Comparison of ENCODE assay signal across 11 mouse cellular contexts in genomic region chr3:30104515-30105098, GRCm38 (mm10).
DNase-seq lines count a peak whose midpoint lies in the region; ATAC-seq and TF ChIP-seq lines count a peak whose summit lies in the region.
"Had no signal": no experiment of that assay in that cellular context is flagged by ENCODE, and none has a peak within 500 bp of the region (broad histone marks: within the 10 kb centered on the region; RNA-seq: fewer than 3 reads in every experiment).

No protein-coding gene starts in this region.

- TF ChIP-seq EP300 in stomach, postnatal 0 days (optimal IDR thresholded peaks at IDR 0.05), result no peak

- DNase-seq in intestine, embryonic 14.5 days (ENCODE audit: low spot score), result no peak
- DNase-seq in stomach, postnatal 0 days (ENCODE audit: low spot score), result no peak
- DNase-seq in hindlimb bud, embryonic 11.5 days (ENCODE audit: extremely low spot score, low read depth, low spot score), result peak; percentile 75
- DNase-seq in thymus, postnatal 36 days, result no peak
- DNase-seq in left cerebral cortex, postnatal 25 days (ENCODE audit: low spot score in 2 of 2), result no peak
- DNase-seq: cerebellum, adult 8-10 months had no signal

- no peaks in the 10 kb centered on the region for H3K27me3 ChIP-seq in intestine, embryonic 14.5 days (replicated peaks; ENCODE audit: control insufficient read depth, insufficient read depth, low read length)
- no peaks in the 10 kb centered on the region for H3K27me3 ChIP-seq in intestine, postnatal 0 days (replicated peaks; ENCODE audit: control insufficient read depth, insufficient read depth, low read length)
- H3K27me3 ChIP-seq in stomach, embryonic 14.5 days (ENCODE audit: control insufficient read depth, insufficient read depth, low read length), result no peaks in the 10 kb centered on the region
- H3K27me3 ChIP-seq in stomach, postnatal 0 days (ENCODE audit: control insufficient read depth, insufficient read depth, low read length), result no peaks in the 10 kb centered on the region
- H3K27me3 ChIP-seq: liver, embryonic 15.5 days had no signal

- ATAC-seq in intestine, embryonic 14.5 days (replicated peaks; ENCODE audit: low FRiP score, low TSS enrichment, low read depth), result no peak
- ATAC-seq in intestine, postnatal 0 days, result no peak
- ATAC-seq in stomach, embryonic 14.5 days (ENCODE audit: insufficient number of reproducible peaks, insufficient read depth, low FRiP score, low read depth), result no peak
- no peak for ATAC-seq in stomach, postnatal 0 days (ENCODE audit: low FRiP score, low TSS enrichment)
- ATAC-seq: forebrain, embryonic 14.5 days; hindbrain, postnatal 0 days had no signal

- intact Hi-C loops in left cerebral cortex, postnatal 25 days (cut with DNase I), result no loop called here

- H3K4me1 ChIP-seq in intestine, embryonic 14.5 days (replicated peaks; ENCODE audit: control insufficient read depth, insufficient read depth, low read length), result peaks cover 9% of the 10 kb centered on the region
- no peaks in the 10 kb centered on the region; the same call in none of the 2 replicates for H3K4me1 ChIP-seq in intestine, postnatal 0 days (replicated peaks; ENCODE audit: control insufficient read depth, insufficient read depth, low read length)
- peaks cover 17% of the 10 kb centered on the region for H3K4me1 ChIP-seq in stomach, embryonic 14.5 days (ENCODE audit: control insufficient read depth, insufficient read depth, low read length)
- no peaks in the 10 kb centered on the region for H3K4me1 ChIP-seq in stomach, postnatal 0 days (replicated peaks; ENCODE audit: control insufficient read depth, insufficient read depth)
- H3K4me1 ChIP-seq: liver, embryonic 15.5 days had no signal

- WGBS in intestine, embryonic 14.5 days, result 51% methylated on average over 4 of the region's 4 CpGs
- 59% methylated on average over 4 of the region's 4 CpGs for WGBS in intestine, postnatal 0 days
- 44% methylated on average over 4 of the region's 4 CpGs for WGBS in stomach, embryonic 14.5 days
- 49% methylated on average over 4 of the region's 4 CpGs for WGBS in stomach, postnatal 0 days

- peak overlapping the region; percentile 39; the same call in 1 of the 2 replicates for H3K4me2 ChIP-seq in intestine, embryonic 14.5 days (ENCODE audit: low read length)
- no peak overlapping the region; the same call in 1 of the 2 replicates for H3K4me2 ChIP-seq in intestine, postnatal 0 days (replicated peaks; ENCODE audit: low read depth)
- peak overlapping the region; percentile 34; the same call in 1 of the 2 replicates for H3K4me2 ChIP-seq in stomach, embryonic 14.5 days (replicated peaks; ENCODE audit: low read depth, low read length)
- no peak overlapping the region; the same call in 1 of the 2 replicates for H3K4me2 ChIP-seq in stomach, postnatal 0 days (replicated peaks; ENCODE audit: low read depth)
- H3K4me2 ChIP-seq: liver, embryonic 15.5 days had no signal

- no peaks in the 10 kb centered on the region for H3K9me3 ChIP-seq in intestine, embryonic 14.5 days (ENCODE audit: control insufficient read depth, low read length)
- H3K9me3 ChIP-seq in intestine, postnatal 0 days (ENCODE audit: control insufficient read depth), result no peaks in the 10 kb centered on the region
- no peaks in the 10 kb centered on the region for H3K9me3 ChIP-seq in stomach, embryonic 14.5 days (ENCODE audit: control insufficient read depth, low read depth, low read length)
- H3K9me3 ChIP-seq in stomach, postnatal 0 days (ENCODE audit: control insufficient read depth, low read length), result no peaks in the 10 kb centered on the region
- H3K9me3 ChIP-seq: liver, embryonic 15.5 days had no signal

- no peak for TF ChIP-seq CTCF in intestine, postnatal 0 days (IDR thresholded peaks at IDR 0.05; ENCODE audit: low read depth)
- TF ChIP-seq CTCF in stomach, postnatal 0 days (IDR thresholded peaks at IDR 0.05; ENCODE audit: low read depth), result no peak

- H3K9ac ChIP-seq in intestine, embryonic 14.5 days (ENCODE audit: low read length), result no peak overlapping the region
- H3K9ac ChIP-seq in intestine, postnatal 0 days (ENCODE audit: low read depth, low read length), result no peak overlapping the region
- no peak overlapping the region for H3K9ac ChIP-seq in stomach, embryonic 14.5 days (replicated peaks; ENCODE audit: low read depth, low read length)
- no peak overlapping the region for H3K9ac ChIP-seq in stomach, postnatal 0 days (ENCODE audit: low read length)
- H3K9ac ChIP-seq: liver, embryonic 15.5 days had no signal

- H3K4me3 ChIP-seq in intestine, embryonic 14.5 days (ENCODE audit: low read depth, low read length), result no peak overlapping the region
- no peak overlapping the region for H3K4me3 ChIP-seq in intestine, postnatal 0 days (ENCODE audit: low read depth, low read length)
- H3K4me3 ChIP-seq in stomach, embryonic 14.5 days (ENCODE audit: low read depth, low read length), result no peak overlapping the region
- H3K4me3 ChIP-seq in stomach, postnatal 0 days (ENCODE audit: low read depth, low read length), result no peak overlapping the region
- H3K4me3 ChIP-seq: liver, embryonic 15.5 days had no signal

- no peaks in the 10 kb centered on the region for H3K36me3 ChIP-seq in intestine, embryonic 14.5 days (ENCODE audit: control insufficient read depth, insufficient read depth, low read length)
- no peaks in the 10 kb centered on the region for H3K36me3 ChIP-seq in intestine, postnatal 0 days (ENCODE audit: control insufficient read depth, insufficient read depth)
- no peaks in the 10 kb centered on the region for H3K36me3 ChIP-seq in stomach, embryonic 14.5 days (ENCODE audit: control insufficient read depth, insufficient read depth, low read length)
- no peaks in the 10 kb centered on the region for H3K36me3 ChIP-seq in stomach, postnatal 0 days (ENCODE audit: control insufficient read depth, insufficient read depth, low read length)
- H3K36me3 ChIP-seq: liver, embryonic 15.5 days had no signal

- H3K27ac ChIP-seq in intestine, embryonic 14.5 days (ENCODE audit: low read depth), result no peak overlapping the region
- no peak overlapping the region for H3K27ac ChIP-seq in intestine, postnatal 0 days (ENCODE audit: low read depth, low read length)
- peak overlapping the region; percentile 44; the same call in 1 of the 2 replicates for H3K27ac ChIP-seq in stomach, embryonic 14.5 days (ENCODE audit: low read length)
- H3K27ac ChIP-seq in stomach, postnatal 0 days (replicated peaks), result no peak overlapping the region
- H3K27ac ChIP-seq: hindbrain, postnatal 0 days; liver, embryonic 15.5 days had no signal

Comparison
In these comparisons a context has a peak if more than half of its experiments do, and no peak if none do; other contexts are left out.
1. H3K4me2 ChIP-seq: peak in intestine, embryonic 14.5 days (single experiment) and stomach, embryonic 14.5 days (single experiment); none in intestine, postnatal 0 days (single experiment) and stomach, postnatal 0 days (single experiment).